Comparison of ENCODE assay signal across 8 mouse cellular contexts in the genomic region with DNA sequence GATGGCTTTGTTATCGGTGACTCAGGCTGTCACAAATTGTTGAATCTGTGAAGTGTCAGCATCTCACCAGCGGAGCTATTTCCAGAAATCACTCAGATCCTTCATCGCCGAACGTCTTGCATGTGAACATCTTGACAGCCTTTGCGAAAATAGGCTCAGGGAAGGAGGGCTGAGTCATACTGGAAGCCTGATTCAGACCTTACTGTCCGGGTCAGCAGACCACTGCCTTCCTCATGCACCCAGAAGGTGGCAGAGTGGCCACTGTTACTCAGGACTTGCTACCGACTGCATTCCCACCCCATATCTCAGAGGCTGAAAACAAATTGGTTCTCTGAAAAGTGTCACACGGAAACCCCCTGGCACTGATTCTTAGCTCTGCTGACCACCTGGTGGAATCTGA. TPM values are rescaled to one million over a fixed set of nuclear protein-coding genes. Genes with fewer than 3 reads are reported as not detected.
A peak's percentile ranks its signal among the peaks of the same experiment; 100 is the strongest.
DNase-seq lines count a peak whose midpoint lies in the region; TF ChIP-seq lines count a peak whose summit lies in the region.
"Had no signal": no experiment of that assay in that cellular context is flagged by ENCODE, and none has a peak within 500 bp of the region (broad histone marks: within the 10 kb centered on the region; RNA-seq: fewer than 3 reads in every experiment).

No protein-coding gene starts in this region.

- H3K27me3 ChIP-seq in kidney, adult 2 months (replicated peaks; ENCODE audit: control insufficient read depth, insufficient read depth, low read length) = no peaks in the 10 kb centered on the region
- H3K27me3 ChIP-seq in forebrain, embryonic 10.5 days (ENCODE audit: poor library complexity, severe bottlenecking) = no peaks in the 10 kb centered on the region

- no peak; the same call in 1 of the 2 replicates for TF ChIP-seq CTCF in kidney, adult 2 months (conservative IDR thresholded peaks at IDR 0.05; ENCODE audit: insufficient read depth, insufficient read length, low read depth, low read length)
- peak; percentile 49; the same call in 1 of the 2 replicates for TF ChIP-seq CTCF in bone marrow macrophage, adult 2 months (IDR thresholded peaks at IDR 0.05; ENCODE audit: low read depth, low read length)

- TF ChIP-seq POLR2A in kidney, adult 2 months (IDR thresholded peaks at IDR 0.05; ENCODE audit: low read depth, low read length) = no peak
- no peak for TF ChIP-seq POLR2A in bone marrow macrophage, adult 2 months (IDR thresholded peaks at IDR 0.05; ENCODE audit: borderline replicate concordance, low read depth, low read length)

- H3K9me3 ChIP-seq in forebrain, embryonic 10.5 days = no peaks in the 10 kb centered on the region

- H3K36me3 ChIP-seq in kidney, adult 2 months (ENCODE audit: control insufficient read depth, insufficient read depth, low read length) = no peaks in the 10 kb centered on the region
- no peaks in the 10 kb centered on the region for H3K36me3 ChIP-seq in forebrain, embryonic 10.5 days (replicated peaks)

- no peaks in the 10 kb centered on the region for H3K4me1 ChIP-seq in kidney, adult 2 months (ENCODE audit: control insufficient read depth, insufficient read depth, low read length)
- H3K4me1 ChIP-seq in bone marrow macrophage, adult 2 months (ENCODE audit: control insufficient read depth, insufficient read depth, low read length) = peaks cover 26% of the 10 kb centered on the region
- no peaks in the 10 kb centered on the region for H3K4me1 ChIP-seq in forebrain, embryonic 10.5 days

- WGBS in kidney, adult 2 months = 65% methylated on average over 9 of the region's 9 CpGs
- WGBS in forebrain, embryonic 10.5 days = 84% methylated on average over 9 of the region's 9 CpGs

- peak; percentile 1 for DNase-seq in kidney, postnatal 14 days
- DNase-seq in kidney, adult 2 months = no peak
- peak; percentile 31 for DNase-seq in heart, postnatal 4 days
- peak; percentile 13 for DNase-seq in right cerebral cortex, postnatal 14 days
- DNase-seq in forebrain, embryonic 10.5 days (ENCODE audit: extremely low spot score, low spot score) = no peak
- DNase-seq in spleen, postnatal 4 days (ENCODE audit: low spot score in 2 of 2) = no peak

- H3K27ac ChIP-seq in kidney, adult 2 months (ENCODE audit: insufficient read depth, low read depth, low read length) = no peak overlapping the region
- H3K27ac ChIP-seq in bone marrow macrophage, adult 2 months (ENCODE audit: insufficient read depth, low read depth, low read length) = no peak overlapping the region
- H3K27ac ChIP-seq in forebrain, embryonic 10.5 days = no peak overlapping the region
- H3K27ac ChIP-seq: liver, embryonic 14.5 days had no signal

- H3K4me3 ChIP-seq in kidney, adult 2 months (ENCODE audit: insufficient read depth, low read depth, low read length) = no peak overlapping the region
- H3K4me3 ChIP-seq in bone marrow macrophage, adult 2 months (ENCODE audit: insufficient read depth, low read length) = no peak overlapping the region
- no peak overlapping the region for H3K4me3 ChIP-seq in forebrain, embryonic 10.5 days

RNA-seq across cellular contexts. Expression of gene Dusp22, which starts 55.9 kb away (rescaled TPM):
- 22.8 and 25.2 TPM in 2 replicates for polyA plus RNA-seq in kidney, adult 2 months (2012; rRNA removed)
- 53.6 and 62.9 TPM in 2 replicates for polyA plus RNA-seq in bone marrow macrophage, adult 2 months (2012; ENCODE audit: insufficient read depth, insufficient read length, missing spikeins)
- total RNA-seq in heart, postnatal 4 days (2021) = 10 to 100 TPM; 16.4 to 17.4 TPM
- polyA plus RNA-seq in forebrain, embryonic 10.5 days (2016; fragmentation: Nextera tagmentation; extraction: Ambion mirVana) = 16.9 and 18.7 TPM in 2 replicates

RNA-seq across cellular contexts. Expression of gene Uqcrfs1, which starts 58.8 kb away (rescaled TPM):
- polyA plus RNA-seq in kidney, adult 2 months (2012; rRNA removed) = 441 and 479 TPM in 2 replicates
- polyA plus RNA-seq in bone marrow macrophage, adult 2 months (2012; ENCODE audit: insufficient read depth, insufficient read length, missing spikeins) = 82.2 and 89.8 TPM in 2 replicates
- 100 to 1,000 TPM; 718 to 749 TPM for total RNA-seq in heart, postnatal 4 days (2021)
- 238 and 239 TPM in 2 replicates for polyA plus RNA-seq in forebrain, embryonic 10.5 days (2016; fragmentation: Nextera tagmentation; extraction: Ambion mirVana)

Comparison
In these comparisons a context has a peak if more than half of its experiments do, and no peak if none do; other contexts are left out.
1. DNase-seq: peak in kidney, postnatal 14 days (single experiment), heart, postnatal 4 days (single experiment) and right cerebral cortex, postnatal 14 days (single experiment); none in kidney, adult 2 months (single experiment), forebrain, embryonic 10.5 days (single experiment) and spleen, postnatal 4 days (0 of 2).